Mouse (Mus musculus): ENCODE results near the gene Zcrb1.
A peak's percentile ranks its signal among the peaks of the same experiment; 100 is the strongest.
"Not testable (repeated sequence)": the region's sequence is repeated elsewhere in the genome, so short reads cannot be mapped to it uniquely, and the experiment has no call there.

The Zcrb1 gene

DNA sequence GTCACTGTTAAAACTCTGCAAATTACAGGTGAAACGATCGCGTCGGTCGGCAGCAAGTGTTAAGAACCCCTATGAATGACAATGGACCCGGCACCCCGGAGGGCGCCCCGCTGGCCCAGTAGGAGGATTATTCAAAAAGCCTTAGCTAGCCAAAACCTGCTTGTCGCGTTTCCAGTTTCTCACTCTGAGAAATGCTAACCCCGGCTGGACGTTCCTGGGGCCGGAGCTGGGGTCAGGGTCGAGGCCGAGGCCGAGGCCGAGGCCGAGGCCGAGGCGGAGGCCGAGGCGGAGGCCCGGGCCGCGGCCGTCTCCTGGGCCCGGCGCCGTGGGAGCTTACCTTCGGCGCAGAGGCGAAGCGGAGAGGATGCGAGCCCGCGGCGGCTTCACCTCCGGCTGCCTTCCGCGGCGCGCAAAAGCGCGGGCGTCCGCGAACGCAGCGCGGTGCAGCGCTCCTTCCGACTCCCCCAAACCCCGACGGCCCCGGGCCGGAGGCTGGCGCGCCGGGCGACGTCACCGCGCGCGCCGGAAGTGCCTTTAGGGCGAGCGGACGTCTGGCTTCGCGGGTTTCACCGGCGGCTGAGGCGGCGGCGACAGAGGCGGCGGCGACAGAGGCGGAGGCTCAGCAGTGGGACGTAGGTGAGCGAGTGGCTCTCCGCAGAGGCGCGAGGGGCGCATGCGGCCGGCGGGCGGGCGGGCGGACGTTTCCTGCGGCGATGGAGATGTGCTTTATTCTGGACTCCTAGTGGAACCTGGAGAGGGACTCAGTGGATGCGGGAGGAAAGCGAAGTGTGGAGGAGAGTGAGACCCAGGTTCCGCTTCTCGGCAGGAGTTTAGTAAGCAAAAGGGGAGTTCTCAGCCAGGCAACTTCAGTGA, at the start of gene Zcrb1, which contains the start of gene Pphln1:
TSS of gene Zcrb1 (minus strand) at position 509 of the 873 bp plus-strand sequence.
TSS of gene Pphln1 (plus strand) at position 525 of the 873 bp plus-strand sequence.
- DNase-seq (ENCODE audit: low read depth, low spot score) = peak; percentile 55

DNA sequence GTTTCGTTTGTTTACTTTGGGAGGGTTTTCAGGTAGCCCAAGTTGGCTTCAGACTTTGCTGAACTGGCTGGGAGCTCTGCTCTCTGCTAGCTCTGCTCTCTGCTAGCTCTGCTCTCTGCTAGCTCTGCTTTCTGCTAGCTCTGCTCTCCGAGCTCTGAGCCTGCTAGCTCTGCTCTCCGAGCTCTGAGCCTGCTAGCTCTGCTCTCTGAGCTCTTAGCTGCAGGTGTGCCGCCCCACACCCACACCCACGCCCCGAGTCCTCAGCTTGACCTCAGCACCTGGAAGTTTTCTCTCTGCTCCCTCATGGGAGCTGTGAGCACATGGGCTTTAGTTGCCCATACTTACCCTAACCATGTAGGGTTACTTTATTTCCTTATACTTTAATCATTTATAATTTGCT, 45.5 kb upstream of the Zcrb1 start:
- no peak for DNase-seq (ENCODE audit: low read depth, low spot score)

DNA sequence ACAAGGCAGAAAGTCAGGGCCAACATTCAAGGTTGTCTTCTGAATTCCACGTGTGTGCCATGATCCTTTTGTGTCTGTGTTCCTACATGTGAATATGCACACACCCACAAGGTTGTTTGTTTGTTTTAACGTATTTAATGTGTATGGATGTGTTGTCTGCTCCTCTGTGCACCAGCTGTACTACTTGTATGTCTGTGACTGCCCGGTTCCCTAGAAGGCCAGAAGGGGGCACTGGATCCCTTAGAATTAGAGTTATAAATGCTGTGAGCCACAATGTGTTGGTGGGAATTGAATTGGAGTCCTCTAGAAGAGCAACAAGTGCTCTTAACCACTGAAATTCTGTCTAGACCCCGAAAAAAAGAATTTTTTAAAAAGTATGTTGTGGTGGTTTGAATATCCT, 44.1 kb upstream of the Zcrb1 start:
- no peak for DNase-seq (ENCODE audit: low read depth, low spot score)

DNA sequence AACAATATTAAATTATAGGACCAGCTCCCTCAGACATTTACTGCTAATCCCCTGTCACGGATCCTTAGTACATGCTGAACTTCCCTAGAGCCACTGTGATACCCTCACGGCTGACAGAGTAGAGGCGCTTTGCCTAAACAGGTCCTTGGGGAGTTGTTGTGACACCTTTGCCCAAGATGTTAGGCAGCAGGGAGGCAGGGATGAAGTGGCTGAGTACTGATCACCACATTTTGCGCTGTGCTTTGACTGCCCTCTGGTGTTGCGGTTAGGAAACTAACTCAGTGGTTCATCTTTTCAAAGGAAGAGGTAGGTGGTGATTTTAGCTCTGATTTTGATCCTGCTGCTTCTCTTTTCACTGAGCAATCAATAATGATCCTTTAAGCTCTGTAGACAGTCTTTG, 40.5 kb upstream of the Zcrb1 start:
- no peak for DNase-seq (ENCODE audit: low read depth, low spot score)

DNA sequence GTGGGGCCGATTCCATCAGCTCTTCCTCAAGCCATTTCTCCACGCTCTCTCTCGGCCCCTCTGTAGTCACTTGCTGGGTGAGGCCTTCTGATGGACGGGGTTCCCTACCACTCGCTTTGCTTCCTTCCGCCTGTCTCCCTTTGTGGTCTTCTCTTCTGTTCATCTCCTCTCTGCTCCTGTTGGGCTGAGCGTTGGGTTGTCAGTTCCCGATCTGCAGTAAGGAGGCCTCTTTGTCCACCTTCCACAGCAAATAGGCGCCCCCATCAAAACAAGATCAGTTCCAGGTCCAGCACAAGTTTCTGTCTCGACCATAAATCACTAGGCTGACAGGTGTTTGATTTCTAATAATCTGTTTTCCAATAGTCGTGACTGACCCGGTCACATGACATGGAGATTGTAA, 37.9 kb upstream of the Zcrb1 start:
- DNase-seq (ENCODE audit: low read depth, low spot score) = no peak

DNA sequence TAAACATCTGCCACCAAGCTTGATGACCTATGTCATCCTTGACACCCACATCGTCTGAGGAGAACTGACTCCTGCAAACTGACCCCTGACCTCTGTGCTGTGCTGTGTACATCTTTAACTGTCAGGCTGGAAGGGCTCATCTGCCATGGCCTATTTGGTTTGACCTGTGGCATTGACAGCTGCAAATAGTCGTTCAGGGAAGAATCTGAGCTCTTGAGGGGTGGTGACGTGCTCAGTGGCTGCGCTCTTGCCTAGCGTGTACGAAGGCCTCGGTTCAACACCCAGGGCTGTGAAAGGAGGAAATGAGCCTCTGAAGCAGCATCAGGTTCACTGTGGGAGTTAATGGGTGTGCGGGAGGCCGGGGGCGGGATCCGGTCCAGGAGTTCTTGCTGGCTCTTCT, 35.7 kb upstream of the Zcrb1 start:
- DNase-seq (ENCODE audit: low read depth, low spot score) = no peak

DNA sequence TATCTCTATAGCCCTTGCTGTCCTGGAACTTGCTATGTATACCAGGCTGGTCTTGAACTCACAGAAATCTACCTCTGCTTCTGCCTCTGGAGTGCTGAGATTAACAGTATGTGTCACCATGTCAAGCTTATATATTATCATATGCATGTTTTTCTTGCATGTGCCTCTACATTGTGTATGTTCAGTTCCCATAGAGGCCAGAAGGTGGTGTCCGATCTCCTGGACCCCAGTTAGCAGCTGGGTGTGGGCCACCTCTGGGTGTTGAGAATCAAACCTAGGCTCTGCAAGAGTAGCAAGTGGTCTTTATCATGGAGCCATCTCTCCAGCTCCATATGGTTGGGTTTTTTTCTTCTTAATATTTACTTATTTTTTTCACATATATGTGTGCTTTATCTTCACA, 24.4 kb upstream of the Zcrb1 start:
- DNase-seq (ENCODE audit: low read depth, low spot score) = no peak

DNA sequence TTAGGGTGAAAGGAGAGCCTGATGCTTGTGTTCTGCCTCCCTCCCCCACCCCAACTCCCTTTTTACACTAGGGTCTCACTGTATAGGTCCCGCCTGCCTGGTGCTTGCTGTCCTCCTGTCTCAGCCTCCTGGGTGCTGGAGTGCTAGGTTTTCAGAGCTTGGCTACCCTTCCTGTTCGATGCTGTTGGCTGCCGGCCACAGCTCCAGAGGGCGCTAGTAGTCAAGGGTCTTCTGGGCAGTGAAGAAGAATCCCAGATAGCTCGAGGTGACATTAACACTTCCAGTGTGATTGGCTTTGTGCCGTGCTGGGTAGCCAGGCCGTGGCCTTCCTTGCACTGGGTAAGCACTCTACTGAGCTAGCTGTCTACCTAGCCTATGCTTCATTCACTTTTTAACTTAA, 22.5 kb upstream of the Zcrb1 start:
- DNase-seq (ENCODE audit: low read depth, low spot score) = no peak

DNA sequence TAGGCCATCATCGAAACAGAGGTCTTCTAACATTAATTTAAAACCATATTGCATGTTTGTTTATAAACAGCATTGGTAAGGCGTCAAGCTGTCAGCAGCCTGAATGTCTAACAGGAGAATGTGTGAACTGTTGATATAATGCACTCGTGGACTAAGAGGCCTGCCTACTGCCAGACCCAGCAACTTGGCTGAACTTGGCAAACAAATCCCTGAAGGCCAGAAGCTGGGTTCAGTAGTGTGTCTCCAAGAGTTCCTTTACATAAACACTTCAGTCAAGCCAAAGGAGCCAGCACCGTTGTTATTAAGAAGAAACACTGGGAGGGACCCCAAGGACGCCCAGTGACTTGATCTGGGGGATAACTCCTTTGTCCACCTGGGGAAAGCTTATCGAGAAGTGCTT, 18.2 kb upstream of the Zcrb1 start:
- DNase-seq (ENCODE audit: low read depth, low spot score) = no peak

DNA sequence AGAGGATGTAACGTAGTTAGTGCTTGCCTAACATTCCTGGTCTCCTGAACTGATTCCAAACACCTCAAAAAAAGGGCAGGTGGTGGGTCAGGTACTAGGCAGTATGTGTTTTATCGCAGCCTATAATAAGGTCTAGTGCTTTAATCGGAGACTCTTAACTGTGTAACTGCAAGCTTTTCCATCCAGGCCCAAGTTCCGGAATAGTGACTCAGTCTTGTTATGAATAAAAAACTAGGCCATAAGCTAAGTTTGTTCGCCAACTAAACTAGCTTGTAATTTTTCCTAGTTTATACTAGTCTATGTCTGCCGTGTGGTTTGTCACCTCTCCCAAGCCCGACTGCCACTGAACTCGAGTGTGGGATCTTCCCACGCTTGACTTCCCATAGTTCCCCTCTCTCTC, 16.3 kb upstream of the Zcrb1 start:
- no peak for DNase-seq (ENCODE audit: low read depth, low spot score)

DNA sequence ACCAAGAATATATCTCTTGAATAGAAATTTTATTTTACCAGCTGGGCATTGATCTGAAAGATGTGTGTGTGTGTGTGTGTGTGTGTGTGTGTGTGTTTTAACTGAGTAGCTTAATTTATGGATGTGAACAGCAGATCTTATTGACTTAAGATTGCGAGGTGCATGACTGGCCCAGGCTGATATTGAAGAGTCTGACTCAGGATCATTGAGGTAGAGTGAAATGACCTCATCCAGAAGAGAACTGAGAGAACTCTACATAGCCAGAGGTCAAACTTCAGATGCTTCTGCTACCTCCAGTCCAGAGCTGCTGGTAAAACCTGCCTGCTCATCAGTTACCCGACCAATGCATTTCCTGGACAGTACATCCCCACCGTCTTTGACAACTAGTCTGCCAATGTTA, 14.3 kb upstream of the Zcrb1 start:
- DNase-seq (ENCODE audit: low read depth, low spot score) = no peak

DNA sequence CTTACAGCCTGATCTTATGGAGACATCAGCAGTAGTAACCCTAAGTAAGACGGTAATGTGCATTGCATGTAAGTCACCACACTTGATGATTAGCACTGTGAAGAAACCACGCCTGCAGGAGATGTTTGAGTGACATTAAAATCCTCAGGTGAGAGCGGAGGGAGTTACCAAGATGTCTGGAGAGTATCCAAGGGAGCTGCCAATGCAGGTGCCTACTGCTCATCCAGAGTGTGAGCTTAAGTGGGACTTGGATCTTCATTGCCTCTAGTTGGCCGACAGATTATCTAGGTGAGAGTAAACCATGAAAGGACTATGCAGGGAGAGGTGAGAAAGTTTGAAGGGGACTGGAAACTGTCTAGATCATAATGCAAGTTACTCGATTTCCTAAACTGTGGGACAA, 8.4 kb upstream of the Zcrb1 start:
- DNase-seq (ENCODE audit: low read depth, low spot score) = no peak

DNA sequence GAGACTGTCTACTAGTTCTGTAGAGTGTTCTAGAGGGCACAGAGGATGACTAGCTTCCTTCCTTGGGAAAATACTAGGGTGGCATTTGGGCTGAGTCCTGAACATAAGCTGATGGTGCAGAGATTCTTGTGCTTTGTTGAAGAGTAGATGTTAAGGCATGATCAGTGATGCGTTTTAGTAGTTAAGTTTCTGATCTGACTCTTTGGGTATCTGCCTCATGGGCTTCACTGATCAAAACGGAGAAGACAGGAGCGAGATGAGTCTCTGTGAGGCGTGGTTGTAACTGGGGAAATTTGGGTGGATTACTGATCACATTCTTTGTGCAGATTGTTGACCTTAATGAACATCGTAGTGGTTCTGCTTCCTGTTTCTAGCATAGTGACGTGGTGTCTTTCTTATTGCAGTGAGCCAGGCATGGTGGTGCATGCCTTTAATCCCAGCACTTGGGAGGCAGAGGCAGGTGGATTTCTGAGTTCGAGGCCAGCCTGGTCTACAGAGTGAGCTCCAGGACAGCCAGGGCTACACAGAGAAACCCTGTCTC, 7.4 kb upstream of the Zcrb1 start:
- no peak for DNase-seq (ENCODE audit: low read depth, low spot score)

DNA sequence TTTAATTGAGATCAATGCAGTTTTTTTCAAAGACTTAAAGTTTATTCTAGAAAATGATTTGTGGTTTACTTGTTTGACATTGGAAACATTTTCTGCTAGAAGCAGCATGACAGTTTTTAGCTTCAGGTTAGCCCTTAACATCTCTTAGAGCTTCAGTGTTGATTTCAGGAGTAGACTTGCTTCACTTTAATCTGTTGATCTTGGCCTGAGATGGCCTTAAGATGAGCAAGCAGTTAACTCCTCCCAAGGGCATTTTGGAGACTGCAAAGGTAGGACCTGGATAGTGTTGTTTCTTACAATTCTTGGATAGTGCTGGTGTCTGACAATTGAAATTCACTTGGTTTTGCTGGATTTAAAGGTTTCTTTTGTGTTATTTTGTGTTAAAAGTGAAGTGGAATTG, 6.7 kb upstream of the Zcrb1 start:
- no peak for DNase-seq (ENCODE audit: low read depth, low spot score)

DNA sequence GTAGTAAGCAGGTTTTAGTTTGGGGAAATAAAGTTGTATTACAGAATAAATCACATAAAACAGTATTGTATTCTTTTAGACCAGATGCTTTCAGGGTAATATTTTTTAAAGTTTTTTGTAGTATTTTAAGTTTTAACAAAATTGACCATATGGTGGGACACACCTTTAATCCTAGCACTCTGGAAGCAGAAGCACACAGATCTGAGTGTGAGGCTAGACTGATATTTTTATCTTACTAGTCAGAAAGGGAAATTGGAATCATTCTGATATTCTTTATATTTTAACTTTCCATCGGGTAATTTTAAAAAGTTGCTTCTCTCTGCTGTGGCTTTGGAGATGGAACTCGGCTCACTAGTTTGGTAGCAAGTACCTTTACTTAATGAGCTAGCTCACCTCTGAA, 4.6 kb upstream of the Zcrb1 start:
- DNase-seq (ENCODE audit: low read depth, low spot score) = no peak

DNA sequence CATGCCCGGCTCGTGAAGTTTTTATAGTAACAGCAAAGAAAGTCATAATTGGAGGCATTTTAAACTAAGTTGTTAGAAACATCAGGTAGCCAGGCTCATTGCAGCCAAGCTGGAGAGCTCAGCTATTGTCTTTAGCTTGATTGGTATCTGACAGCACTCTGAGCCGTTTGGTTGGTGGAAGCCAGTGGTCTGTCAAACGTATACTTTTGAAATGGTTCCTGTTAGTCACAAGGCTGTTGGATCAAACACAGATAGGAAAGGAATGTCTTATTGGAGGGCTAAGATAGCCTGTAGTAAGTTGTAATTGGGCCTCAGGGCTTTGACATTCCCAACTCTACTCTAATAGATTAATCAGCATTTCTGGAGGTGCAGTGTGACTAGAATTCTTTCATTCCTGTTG, 3.3 kb upstream of the Zcrb1 start:
- no peak for DNase-seq (ENCODE audit: low read depth, low spot score)

DNA sequence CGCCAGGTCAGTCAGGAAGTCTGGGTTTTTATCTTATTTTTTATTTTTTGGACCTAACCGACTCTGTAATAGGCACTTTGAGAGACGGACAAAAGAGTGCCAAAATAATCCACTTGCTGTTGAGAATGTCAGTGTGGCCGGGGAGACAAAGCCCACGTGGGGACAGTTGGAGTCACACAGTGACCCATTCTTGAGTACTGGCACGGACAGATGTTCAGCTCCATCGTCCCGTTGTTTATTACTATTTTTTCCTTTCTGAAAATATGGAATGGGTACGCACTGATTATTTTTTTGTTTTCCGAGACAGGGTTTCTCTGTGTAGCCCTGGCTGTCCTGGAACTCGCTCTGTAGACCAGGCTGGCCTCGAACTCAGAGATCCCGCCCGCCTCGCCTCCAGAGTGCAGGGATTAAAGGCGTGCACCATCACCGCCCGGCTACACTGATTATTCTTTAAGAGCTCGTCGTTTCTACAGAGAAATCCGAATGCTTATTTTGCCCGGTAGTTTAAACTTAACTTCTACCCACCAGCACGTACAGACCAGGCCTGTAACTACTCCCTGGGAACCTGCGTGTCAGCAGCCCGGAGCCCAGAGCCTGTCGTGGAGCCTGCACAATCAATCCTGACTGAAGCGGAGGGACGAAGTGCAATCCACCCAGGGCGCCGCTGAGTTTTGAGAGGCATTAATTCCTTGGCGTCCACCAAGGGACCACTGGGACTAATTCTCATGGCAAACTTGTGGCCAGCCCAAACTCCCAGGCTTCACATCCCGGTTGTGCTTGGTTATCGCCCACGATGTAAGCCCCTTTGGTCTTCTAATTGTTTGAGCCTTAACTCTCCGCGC, 786 bp upstream of the Zcrb1 start:
- DNase-seq (ENCODE audit: low read depth, low spot score) = no peak

DNA sequence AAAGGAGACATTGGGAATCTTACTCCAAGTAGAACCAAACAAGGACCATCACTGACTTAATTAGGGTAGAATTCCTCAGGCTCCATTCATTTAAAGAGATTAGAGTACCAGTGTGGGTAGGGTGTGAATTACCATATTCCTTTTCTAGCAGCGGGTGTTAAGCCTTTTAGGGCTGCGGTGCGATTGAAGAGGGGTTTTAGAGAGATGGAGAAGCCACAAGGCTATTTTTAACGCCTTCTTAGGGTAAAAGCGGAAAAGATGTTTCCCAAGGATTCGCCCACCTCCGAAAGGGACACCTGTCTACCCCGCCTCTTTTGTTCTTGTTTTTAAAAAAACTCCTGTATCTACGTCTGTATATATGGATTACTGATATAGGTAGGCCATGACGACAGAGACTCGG, 865 bp downstream of the Zcrb1 start:
- no peak for DNase-seq (ENCODE audit: low read depth, low spot score)

DNA sequence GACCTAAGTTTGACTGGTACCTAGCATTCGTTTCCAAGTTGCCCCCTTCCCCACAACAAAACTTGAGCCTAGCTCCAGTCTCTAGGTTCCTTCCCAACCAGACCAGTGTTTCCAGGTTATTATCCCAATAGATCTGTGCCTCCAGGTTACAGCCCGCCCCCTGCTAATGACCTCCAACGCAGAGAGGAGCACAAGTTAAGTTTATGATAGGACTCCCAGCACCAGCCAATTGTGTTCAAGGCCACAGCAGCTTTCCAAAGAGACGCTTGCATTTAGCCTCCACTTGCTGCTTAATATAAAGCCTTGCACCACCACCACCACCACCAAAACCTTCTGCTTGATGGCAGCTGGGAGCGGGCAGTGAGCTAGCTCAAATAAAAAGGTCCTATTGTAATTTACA, 16.8 kb downstream of the Zcrb1 start:
- no peak for DNase-seq (ENCODE audit: low read depth, low spot score)

DNA sequence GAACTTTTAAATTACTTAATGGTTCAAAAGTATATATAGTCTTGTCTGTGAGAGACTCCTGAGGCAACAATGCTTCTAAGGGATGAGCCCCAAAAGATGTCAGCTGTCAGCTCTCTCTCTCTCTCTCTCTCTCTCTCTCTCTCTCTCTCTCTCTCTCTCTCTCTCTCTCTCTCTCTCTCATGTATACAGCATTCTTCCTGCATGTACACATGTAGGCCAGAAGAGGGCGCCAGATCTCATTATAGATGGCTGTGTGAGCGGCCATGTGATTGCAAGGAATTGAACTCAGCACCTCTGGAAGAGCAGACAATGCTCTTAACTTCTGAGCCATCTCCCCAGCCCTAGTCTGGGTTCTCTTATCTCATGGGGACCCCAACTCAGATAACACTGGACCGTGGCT, 19.0 kb downstream of the Zcrb1 start:
- DNase-seq (ENCODE audit: low read depth, low spot score) = no peak

DNA sequence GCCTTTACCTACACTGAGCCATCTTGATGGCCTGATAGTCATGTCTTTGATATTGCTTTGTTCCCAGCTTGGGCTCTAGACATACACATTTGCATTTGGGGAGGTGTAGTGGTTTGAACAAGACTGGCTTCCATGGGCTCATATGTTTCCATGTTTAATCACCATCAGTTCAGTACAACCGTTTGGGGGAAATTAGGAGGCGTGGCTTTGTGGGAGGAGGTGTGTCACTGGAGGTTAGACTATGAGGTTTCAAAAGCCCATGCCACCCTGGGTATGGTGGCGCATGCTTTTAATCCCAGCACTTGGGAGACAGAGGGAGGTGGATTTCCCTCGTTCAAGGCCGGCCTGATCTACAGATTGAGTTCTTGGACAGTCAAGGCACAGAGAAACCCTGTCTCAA, 22.4 kb downstream of the Zcrb1 start:
- no peak for DNase-seq (ENCODE audit: low read depth, low spot score)

DNA sequence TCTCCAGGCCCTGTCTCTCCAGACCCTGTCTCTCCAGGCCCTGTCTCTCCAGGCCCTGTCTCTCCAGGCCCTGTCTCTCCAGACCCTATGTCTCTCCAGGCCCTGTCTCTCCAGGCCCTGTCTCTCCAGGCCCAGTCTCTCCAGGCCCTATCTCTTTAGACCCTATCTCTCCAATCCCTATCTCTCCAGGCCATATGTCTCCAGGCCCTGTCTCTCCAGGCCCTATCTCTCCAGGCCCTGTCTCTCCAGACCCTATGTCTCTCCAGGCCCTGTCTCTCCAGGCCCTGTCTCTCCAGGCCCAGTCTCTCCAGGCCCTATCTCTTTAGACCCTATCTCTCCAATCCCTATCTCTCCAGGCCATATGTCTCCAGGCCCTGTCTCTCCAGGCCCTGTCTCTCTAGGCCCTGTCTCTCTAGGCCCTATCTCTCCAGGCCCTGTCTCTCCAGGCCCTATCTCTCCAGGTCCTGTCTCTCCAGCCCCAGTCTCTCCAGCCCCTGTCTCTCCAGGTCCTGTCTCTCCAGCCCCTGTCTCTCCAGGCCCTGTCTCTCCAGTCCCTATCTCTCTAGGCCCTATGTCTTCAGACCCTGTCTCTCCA, 25.5 kb downstream of the Zcrb1 start:
- DNase-seq (ENCODE audit: low read depth, low spot score) = not testable (repeated sequence)

Data from WW6 (cell line).